Mouse (Mus musculus) mouse trophoblast stem cell (cell line): ENCODE data around the gene Bag5.

Experiments used
- in situ Hi-C, 2 experiments: fragments of 300-500 bp; cut with MseI, MboI; formaldehyde crosslinking; loops; 2 replicates in 1 of 2; 3 replicates in 1 of 2; pipeline ENCODE4 v1.15.1; 2025

Gene Bag5

GRCm38 (mm10) chr12:111697708-111698107 is 15.3 kb downstream of the Bag5 start:
- in situ Hi-C loops, result no loop called here

- in situ Hi-C loops, result no loop called here
These were observed 16.8 kb downstream of the Bag5 start for GRCm38 (mm10) chr12:111696239-111696638.

- in situ Hi-C loops, result no loop called here
These were observed 17.9 kb downstream of the Bag5 start for GRCm38 (mm10) chr12:111694880-111695804.

DNA sequence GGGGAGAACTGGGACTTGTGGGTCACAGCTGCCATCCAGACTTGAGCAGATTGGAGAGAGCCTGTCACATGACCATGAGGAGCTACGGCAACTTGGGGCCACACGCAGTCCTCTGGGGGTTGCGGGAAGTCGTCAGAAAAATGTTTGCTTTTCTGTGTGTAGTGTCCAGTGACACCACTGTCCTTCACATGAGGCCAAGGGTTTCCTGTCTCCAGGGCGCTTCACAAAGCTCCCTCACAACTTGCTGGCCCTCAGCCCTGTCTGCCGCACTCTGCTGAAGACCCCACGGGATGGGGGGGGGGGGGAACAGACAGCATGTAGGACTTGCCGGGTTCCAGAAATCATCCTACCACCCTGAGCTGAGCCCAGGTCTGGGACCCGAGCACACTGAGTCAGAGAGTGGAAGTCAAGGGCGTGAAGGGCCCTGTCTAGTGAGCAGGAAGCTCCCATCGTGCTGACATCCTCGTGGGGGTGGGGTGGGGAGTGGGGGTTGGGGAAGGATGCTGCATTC is 18.7 kb downstream of the Bag5 start:
- in situ Hi-C loops, result no loop called here

DNA sequence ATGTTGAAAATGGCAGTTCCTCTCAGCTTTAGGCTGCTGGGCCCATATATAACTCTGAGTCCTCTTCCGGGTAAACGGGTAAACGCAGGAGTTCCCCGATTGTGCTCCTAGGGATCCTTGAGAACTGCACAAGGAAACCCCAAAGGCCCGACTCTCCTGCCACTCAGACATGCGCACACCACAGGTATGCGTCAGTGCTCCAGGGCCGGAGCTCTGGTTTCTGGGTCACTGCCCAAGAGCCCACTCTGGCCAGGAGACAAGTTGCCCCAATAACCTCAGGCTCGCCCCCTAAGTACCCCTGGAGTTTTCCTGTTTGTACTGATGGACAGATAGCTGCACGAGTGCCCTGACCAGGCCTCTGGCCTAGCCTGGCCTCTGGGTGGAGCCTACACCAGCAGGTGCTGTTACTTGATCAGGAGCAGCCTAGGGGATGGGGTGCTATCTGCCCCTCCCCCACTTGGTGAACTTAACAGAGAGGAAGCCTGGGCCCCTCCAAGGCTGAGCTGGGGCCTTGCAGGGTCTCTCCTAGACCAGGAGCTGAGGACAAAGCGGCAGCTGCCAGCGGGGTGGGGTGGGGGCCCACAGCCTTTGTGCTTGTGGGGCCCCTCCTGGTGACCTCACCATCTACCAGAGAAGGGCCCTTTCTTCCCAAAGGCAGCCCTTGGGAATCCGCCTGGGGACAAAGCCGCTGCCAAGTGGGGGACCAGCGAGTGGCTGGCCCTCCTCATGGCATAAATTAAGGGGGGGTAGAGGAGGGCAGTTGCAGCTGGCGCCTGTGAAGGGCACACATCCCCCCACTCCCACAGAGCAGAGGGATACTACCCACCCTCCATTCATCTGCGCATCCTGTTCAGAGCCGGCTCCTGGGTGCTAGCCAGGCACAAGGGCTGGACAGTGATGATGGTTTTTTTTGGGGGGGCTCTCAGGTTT is 19.5 kb downstream of the Bag5 start:
- in situ Hi-C loops, result no loop called here

- in situ Hi-C loops, result no loop called here
These were observed 20.2 kb downstream of the Bag5 start for GRCm38 (mm10) chr12:111692899-111693298.

- in situ Hi-C loops, result no loop called here
These were observed 21.6 kb downstream of the Bag5 start for GRCm38 (mm10) chr12:111691346-111691872.

GRCm38 (mm10) chr12:111689426-111689825 is 23.6 kb downstream of the Bag5 start:
- in situ Hi-C loops, result no loop called here

DNA sequence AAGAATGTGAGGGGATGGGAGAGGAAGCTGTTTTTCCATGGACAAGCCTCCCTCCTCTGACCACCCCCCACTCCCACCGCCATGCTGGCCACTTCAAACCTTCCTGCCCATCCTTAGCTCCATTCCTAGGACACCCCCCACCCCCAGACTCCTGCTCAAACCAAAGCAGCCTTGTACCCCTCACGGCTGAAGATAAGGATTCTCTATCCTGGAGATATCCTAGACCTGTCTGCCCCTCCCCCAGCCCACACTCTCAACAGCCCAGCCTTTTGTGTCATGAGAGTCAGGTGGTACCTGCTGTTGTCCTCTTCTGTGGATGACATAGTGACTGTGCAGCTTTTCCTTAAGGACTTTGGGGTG is 25.0 kb downstream of the Bag5 start:
- in situ Hi-C loops, result no loop called here

DNA sequence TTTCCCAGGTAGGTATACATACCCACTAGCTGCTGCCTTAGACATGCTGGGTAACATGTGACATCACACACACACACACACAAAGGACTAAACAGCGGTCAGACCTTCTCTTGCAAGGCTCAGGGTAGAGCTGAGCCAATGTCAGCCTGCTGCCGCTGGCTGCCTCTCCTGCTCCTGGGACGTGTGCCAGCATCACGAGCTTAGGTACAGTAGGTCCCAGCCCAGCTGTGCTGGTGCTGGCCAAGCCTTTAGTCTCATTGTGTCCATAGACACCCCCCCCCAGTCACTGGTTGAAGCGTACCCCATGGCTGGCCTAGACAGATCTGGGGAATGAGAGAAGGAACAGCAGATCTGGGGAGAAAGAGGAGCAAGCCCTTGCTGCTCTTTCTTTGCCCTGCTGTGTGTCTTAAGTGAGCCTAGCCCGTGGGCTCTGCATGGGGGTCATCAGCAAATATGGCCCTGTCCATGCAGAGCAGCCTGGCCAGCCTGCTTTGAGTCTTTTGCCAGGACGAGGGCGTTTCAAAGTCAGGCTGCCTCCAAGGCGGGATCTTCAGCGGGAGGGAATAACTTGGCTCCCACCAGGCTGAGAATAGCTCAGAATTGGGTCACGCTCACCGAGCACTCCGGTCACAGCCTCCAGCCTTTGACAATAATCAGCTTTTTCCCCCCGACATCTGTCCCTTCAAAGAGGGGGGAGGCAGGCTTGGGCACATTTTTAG is 25.5 kb downstream of the Bag5 start:
- in situ Hi-C loops, result no loop called here

DNA sequence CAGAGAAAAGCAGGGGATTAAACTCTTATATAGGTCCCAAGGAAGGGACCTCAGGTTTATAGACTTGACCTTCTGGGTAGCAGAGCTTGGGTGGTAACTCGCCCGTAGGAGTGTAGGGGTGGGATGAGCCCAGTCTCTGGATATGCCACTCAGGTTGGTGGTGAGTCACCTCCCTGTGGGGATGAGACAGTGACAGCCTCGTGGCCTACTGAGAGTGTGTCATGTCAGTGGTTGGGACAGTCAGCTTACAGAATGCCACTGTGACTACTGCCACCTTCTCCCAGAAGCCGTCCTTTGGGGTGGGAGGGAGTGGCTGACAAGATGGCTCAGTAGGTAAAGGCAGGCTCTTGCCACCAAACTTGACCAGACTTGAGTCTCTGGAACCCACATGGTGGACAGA is 26.7 kb downstream of the Bag5 start:
- in situ Hi-C loops, result no loop called here

DNA sequence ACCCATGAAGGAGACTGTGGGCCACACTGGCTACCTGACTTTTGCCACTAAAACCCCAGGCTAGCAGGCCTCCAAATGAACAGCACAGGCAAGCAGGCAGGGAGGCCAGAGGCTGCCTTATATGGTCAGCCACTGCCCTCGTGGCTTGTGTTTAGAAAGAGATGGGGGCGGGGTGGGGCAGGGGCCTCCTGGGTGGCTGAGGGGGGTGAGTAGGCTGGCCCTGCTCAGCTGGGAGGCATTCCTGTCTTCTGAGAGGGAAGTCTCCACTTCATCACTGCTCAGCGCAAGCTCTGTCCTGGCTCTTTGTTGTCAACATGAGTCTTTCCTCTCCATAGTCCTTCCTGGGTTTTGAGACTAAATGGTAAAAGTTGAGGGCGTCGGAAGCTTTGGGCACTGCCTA is 30.3 kb downstream of the Bag5 start:
- in situ Hi-C loops, result no loop called here

DNA sequence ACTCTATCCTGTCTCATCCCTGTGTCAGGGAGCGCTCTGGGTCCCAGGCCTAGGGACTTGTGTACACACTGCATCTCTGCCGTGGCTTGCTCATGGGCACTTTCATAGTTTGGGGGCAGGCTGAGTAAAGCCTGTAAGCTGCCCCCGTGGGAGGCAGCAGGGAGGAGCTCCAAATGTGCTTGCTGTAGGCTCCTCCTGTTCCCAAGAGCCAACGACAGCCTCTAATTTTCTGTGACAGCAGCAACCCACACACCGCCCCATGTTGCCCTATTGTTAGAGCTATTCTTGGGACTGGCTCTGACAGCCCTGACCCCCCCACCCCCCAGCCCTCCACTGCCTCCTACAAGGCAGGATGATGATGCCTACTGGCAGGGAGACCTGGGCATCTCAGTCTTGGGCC is 31.1 kb downstream of the Bag5 start:
- in situ Hi-C loops, result no loop called here

- in situ Hi-C loops, result no loop called here
These were observed 31.8 kb downstream of the Bag5 start for GRCm38 (mm10) chr12:111681305-111681704.

- in situ Hi-C loops, result no loop called here
These were observed 32.4 kb downstream of the Bag5 start for GRCm38 (mm10) chr12:111680661-111681060.

DNA sequence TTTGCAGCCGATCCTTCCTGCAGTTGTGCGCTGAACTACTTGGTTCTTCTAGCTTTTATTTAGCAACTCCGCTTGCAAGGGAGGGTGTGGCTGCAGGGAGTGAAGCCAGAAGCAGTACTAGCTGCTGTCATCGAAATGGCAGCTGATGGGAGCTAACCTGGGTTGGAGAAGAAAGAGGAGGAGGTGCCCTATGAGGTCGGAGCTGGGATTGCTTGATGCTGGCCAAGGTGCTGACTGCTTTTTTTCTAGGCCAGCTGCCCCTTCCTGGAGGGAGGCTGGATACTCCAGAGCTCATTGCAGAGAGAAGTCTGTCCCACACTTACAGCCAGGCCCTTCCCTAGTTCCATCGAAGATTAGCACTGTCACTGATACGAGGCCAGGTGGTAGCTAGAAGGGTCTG is 34.1 kb downstream of the Bag5 start:
- in situ Hi-C loops, result no loop called here

GRCm38 (mm10) chr12:111678670-111678933 is 34.5 kb downstream of the Bag5 start:
- in situ Hi-C loops, result no loop called here

- in situ Hi-C loops, result no loop called here
These were observed 35.0 kb downstream of the Bag5 start, which contains the start of gene Trmt61a for GRCm38 (mm10) chr12:111677882-111678669. Gene Trmt61a, plus strand, starts transcription at chr12:111678105.

DNA sequence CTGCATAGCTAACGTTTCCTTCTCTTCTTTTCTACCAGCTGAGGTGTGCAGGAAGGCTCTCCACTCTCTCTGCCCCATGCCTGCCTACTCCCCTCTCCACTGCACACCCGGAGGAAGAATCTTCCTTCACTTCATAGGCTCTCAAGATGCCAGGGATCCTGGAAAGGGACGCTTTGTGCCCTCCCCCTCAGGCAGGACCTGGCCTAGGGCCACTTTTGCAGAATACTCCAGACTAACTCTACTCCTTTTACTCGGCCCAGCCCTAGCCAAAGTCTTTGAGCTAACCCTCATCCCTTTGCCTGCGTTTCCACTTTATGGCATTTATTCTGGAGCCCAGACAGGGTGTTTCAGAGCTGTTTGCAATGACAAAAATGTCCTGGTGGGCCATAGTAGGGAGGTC is 35.6 kb downstream of the Bag5 start:
- in situ Hi-C loops, result no loop called here

DNA sequence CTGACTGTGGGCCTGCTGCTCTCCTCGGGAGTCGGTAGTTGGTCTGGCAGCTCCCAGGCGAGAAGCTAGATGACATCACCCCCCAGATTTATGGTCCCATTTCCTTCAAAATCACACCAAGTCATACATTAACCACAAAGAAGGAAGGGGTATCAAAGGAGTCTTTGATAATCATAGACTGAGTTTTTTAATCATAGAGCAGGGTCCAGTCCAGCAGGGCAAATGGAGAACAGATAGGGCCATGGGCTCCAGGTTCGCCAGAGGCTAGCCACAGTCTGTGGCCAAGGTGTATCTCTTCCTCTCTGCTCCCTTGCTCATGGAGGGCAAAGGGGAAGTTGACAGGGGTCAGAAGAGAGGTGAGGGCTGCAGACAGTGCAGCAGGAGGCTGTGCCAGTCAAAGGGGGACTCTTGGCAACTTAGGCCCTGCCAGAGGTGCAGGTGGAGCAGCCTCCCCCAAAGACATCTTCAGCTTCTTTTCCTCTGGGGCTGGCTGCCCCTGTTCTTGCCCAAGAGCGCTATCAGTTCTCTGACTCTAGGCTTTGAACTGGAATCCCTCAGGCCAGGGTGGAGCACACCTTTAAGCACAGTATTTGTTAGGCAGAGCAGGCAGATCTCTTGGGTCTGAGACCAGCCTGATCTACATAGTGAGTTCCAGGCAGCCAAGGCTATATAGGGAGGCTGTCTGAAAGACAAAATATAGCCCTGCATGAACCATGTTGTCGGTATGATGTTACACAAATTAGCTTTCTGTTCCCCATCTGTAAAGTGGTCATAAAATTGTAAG is 37.1 kb downstream of the Bag5 start:
- in situ Hi-C loops, result no loop called here
